Mouse (Mus musculus) lung, adult 2 months (tissue): ENCODE results near the gene Limk2. TPM values are rescaled to one million over a fixed set of nuclear protein-coding genes. Genes with fewer than 3 reads are reported as not detected.

ENCODE experiments used
- DNase-seq: peaks from one replicate; pipeline ENCODE4 v3.0.0; 2022
- H3K4me1 ChIP-seq: fragments of 200-500 bp; 2 replicates; pipeline ENCODE4 v1.6.1; 2011; ENCODE audit warnings: low read length; ENCODE audit not compliant: control insufficient read depth, insufficient read depth
- H3K4me3 ChIP-seq: fragments of 200-500 bp; replicated peaks from 2 replicates; pipeline ENCODE3; 2011; ENCODE audit warnings: low read depth, mild to moderate bottlenecking, control low read depth, low read length; ENCODE audit errors: extremely low read depth
- CTCF ChIP-seq: fragments of 200-500 bp; IDR thresholded peaks from 2 replicates; pipeline ENCODE4 v1.5.1; 2011; ENCODE audit warnings: mild to moderate bottlenecking, low read length, control low read depth; ENCODE audit not compliant: insufficient read depth
- POLR2A ChIP-seq: fragments of 200-500 bp; IDR thresholded peaks from 2 replicates; pipeline ENCODE4 v1.6.1; 2011; ENCODE audit warnings: low read depth, mild to moderate bottlenecking, control low read depth, low read length, borderline replicate concordance; ENCODE audit errors: extremely low read depth
- WGBS: fragments of 180-500 bp; shearing (Covaris S2); methylation state at CpG from one replicate; pipeline ENCODE4 v1.1.7; 2018; 5-methylcytosine and 5-hydroxymethylcytosine counted together
- polyA plus RNA-seq: library from polyadenylated mRNA; depleted of rRNA; stranded (reverse); fragments of >200 nt; gene quantifications from 2 replicates; pipeline ENCODE4 v1.2.3, GENCODE M21; 2012; rRNA removed

The Limk2 gene
- polyA plus RNA-seq, 1 experiment = 142 TPM

- no peak overlapping the region for H3K4me3 ChIP-seq
- 98% methylated on average over 2 of the region's 2 CpGs for WGBS
- H3K4me1 ChIP-seq = peaks cover 21% of the 10 kb centered on the region
- no peak for DNase-seq
- TF ChIP-seq POLR2A = no peak
- TF ChIP-seq CTCF = no peak
Measured at GRCm38 (mm10) chr11:3294641-3295040, 114.3 kb downstream of the Limk2 start.

Other genes with a start within 250 kb of the Limk2 start
- gene Sfi1, start 215.7 kb downstream of the Limk2 start, polyA plus RNA-seq = 25.1 and 25.2 TPM in 2 replicates
- 31.0 and 37.2 TPM in 2 replicates for gene Eif4enif1, start 206.8 kb downstream of the Limk2 start, polyA plus RNA-seq
- 20.1 and 21.5 TPM in 2 replicates for gene Drg1, start 142.8 kb downstream of the Limk2 start, polyA plus RNA-seq
- 40.3 and 50.9 TPM in 2 replicates for gene Patz1, start 120.3 kb downstream of the Limk2 start, polyA plus RNA-seq
- 23.2 and 38.3 TPM in 2 replicates for gene Pik3ip1, start 78.8 kb downstream of the Limk2 start, polyA plus RNA-seq
- 25.6 and 36.4 TPM in 2 replicates for gene Rnf185, start 43.2 kb upstream of the Limk2 start, polyA plus RNA-seq
- 0.50 and 3.1 TPM in 2 replicates for gene Pla2g3, start 79.1 kb upstream of the Limk2 start, polyA plus RNA-seq
- 2.3 and 2.7 TPM in 2 replicates for gene Inpp5j, start 95.6 kb upstream of the Limk2 start, polyA plus RNA-seq
- 111 and 138 TPM in 2 replicates for gene Selenom, start 105.5 kb upstream of the Limk2 start, polyA plus RNA-seq
- gene Smtn, start 131.4 kb upstream of the Limk2 start, polyA plus RNA-seq = 43.1 and 51.6 TPM in 2 replicates
- 7.9 and 11.1 TPM in 2 replicates for gene Morc2a, start 240.0 kb upstream of the Limk2 start, polyA plus RNA-seq